Mouse (Mus musculus) activated CD4-positive, CD25-positive, alpha-beta regulatory T cell, adult 4 months (primary cell): ENCODE measurements around the gene Entpd7. TPM values are rescaled to one million over a fixed set of nuclear protein-coding genes. Genes with fewer than 3 reads are reported as not detected.

Experiments
- ATAC-seq: one replicate; pipeline ENCODE4 v1.8.0; 2017
- polyA plus RNA-seq, 2 experiments: library from polyadenylated mRNA; unstranded; fragments of 100-300 nt; shearing (Covaris generic); gene quantifications; one replicate each; pipeline ENCODE4 v1.2.1; 2017

Entpd7 gene
- polyA plus RNA-seq, 2 experiments from 2014 or later: 8.0 TPM

GRCm38 (mm10) chr19:43724821-43725220 is 35.3 kb downstream of the Entpd7 start:
- no peak for ATAC-seq

DNA sequence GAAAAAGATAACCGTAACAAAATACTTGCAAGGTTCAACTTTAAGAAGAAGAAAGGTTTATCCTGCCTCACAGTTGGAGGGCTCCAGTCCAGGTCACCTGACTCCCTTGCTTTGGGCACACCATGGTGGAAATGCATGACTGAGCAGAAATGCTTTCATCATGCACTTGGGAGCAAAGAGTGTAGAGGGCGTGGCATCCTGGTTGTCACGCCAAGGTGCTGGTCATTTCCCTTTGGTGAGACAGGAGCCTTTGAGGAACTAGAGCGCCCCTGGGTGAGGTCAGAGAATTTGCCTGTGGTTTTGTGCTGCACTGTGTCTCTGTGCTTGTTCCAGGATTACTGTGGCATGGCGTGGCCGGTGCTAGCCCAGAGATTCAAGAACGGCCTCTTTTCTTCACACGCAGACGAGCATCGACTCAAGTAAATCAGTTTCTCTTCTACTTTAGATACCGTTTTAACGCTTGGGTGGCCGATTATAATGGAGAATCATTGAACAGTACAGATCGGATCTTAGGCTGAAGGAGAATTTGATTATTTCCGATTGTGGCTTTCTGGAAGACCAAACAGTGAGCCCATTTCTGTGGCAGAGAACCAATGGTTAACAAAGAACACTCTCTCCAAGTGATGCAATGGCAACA is 37.2 kb downstream of the Entpd7 start:
- no peak for ATAC-seq

GRCm38 (mm10) chr19:43729296-43730036 is 40.0 kb downstream of the Entpd7 start:
- ATAC-seq: no peak

DNA sequence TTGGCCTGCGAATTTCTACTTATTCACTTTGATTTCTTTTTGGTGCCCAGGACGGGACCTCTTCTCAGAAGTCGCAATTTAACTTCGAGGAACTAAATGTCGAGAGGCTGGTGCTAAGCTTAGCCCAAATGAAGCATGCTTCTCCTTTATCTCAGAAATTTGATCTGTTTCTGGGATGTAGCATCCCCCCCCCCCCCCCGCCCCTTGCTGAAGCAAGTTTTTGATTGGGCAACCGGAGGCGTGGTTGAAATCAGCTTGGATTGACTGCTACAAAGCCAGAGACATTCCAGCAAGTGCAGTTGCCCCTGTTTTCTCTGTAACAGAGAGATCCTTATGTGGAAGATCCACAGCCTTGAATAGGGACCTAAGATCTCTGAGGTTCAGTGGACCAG is 40.6 kb downstream of the Entpd7 start:
- no peak for ATAC-seq

DNA sequence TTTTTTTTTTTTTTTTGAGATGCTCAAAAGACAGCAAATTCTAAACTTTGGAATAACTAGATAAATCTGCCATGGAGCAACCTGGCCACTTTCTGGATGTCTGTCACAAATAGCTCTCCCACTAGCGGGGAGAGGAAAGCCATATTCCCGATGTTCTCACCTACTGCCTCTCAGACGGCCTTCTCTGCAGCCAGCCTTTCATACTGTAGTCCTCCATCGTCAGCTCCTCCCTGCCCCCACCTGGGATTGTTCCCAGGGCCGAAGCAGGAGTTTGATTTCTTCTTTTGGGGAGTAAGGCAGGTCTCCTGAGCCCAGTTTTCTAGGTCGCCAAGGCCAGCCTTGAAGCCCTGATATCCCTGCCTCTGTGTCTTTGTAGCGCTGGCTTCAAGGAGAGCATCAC is 41.7 kb downstream of the Entpd7 start:
- ATAC-seq: no peak

GRCm38 (mm10) chr19:43738409-43738808 is 48.9 kb downstream of the Entpd7 start:
- no peak for ATAC-seq

- ATAC-seq: no peak
Observed at GRCm38 (mm10) chr19:43743401-43743800, 53.9 kb downstream of the Entpd7 start.

- ATAC-seq: no peak
Observed at GRCm38 (mm10) chr19:43745740-43746139, 56.3 kb downstream of the Entpd7 start.

GRCm38 (mm10) chr19:43747877-43748276 is 58.4 kb downstream of the Entpd7 start:
- no peak for ATAC-seq

DNA sequence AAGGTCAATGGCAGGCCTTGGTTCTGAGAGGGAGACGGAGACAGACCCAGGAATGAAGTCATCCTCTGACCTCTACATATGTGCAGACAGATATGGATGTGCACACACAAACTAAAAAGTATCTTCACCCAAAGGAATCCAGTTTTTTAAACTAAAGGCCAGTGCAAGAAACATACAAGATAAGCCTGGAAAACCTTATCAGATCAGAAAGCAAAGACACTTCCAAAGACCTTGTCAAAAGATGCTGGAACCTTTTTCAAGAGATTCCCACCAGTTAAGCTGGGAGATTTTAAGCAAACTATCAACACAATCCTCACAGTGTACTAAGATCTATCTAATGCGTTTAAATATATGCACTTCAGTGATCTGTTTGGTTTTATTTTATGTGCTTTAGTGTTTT is 60.5 kb downstream of the Entpd7 start:
- ATAC-seq: no peak

GRCm38 (mm10) chr19:43752489-43753225 is 63.2 kb downstream of the Entpd7 start, which contains the start of the genes Cutc and Cox15:
TSS of gene Cutc (plus strand) at chr19:43752996.
TSS of gene Cox15 (minus strand) at chr19:43753000.
- peak; percentile 83 for ATAC-seq

DNA sequence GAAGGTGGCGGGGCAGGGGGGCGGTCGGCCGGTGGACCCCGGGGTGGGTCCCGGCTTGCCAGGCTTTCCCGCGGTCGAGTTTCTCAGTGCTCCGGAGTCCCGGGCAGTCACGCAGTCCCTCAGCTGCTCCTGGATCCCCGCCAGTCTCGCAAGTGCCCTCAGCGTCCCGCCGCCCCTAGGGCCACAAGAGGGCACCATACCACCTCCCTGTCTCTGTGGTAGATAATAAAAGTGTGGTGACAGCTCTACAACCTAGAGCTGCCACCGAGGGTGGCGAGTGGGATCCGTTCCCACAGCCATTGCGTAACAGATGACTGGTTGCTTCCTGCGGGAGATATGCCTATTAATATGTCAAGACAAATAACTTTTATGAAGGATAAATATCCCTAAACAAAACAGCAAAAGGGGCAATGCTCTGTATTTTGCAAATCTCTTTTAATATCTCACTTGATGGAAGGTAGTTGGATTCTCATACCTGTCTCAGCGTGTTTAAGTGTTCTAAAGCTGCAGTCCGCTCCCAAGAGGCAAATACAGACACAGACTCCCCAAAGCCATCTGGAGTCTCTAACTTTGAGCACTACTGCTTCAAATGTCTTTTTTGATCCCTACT is 63.9 kb downstream of the Entpd7 start:
- ATAC-seq: peak; percentile 75

DNA sequence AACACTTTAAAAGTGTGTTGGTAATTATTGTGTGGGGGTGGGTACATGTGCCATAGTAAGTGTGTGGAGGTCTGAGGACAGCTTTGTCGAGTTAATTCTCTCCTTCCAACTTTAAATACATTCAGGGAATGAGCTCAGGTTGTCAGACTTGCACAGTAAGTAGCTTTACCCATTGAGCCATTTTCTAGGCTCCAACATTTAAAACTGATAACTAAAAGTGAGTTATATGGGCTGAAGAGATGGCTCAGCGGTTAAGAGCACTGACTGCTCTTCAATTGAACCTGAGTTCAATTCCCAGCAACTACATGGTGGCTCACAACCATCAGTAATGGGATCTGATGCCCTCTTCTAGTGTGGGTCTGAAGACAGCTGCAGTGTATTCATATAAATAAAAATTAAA is 64.8 kb downstream of the Entpd7 start:
- ATAC-seq: no peak

DNA sequence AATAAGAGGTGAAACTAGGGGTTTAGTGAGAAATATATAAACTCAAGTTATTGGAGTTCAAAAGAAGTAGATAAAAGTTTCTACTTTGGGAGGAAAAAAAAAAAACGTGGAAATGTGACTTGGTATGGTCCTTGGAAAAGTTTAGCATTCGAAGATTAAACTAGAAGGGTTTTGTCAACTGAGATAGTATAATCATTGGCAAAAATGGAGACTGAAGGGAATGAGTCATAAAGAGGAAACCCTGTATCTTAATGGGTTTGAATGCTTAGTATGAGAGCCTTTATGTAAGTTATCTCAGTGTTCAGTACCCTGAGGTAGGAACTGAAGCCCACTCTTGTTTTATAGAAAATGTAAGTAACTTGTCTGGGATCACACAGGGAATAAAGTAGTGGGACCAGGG is 65.4 kb downstream of the Entpd7 start:
- no peak for ATAC-seq

GRCm38 (mm10) chr19:43760504-43760903 is 71.0 kb downstream of the Entpd7 start:
- peak; percentile 57 for ATAC-seq

GRCm38 (mm10) chr19:43761543-43762256 is 72.2 kb downstream of the Entpd7 start:
- ATAC-seq: no peak

DNA sequence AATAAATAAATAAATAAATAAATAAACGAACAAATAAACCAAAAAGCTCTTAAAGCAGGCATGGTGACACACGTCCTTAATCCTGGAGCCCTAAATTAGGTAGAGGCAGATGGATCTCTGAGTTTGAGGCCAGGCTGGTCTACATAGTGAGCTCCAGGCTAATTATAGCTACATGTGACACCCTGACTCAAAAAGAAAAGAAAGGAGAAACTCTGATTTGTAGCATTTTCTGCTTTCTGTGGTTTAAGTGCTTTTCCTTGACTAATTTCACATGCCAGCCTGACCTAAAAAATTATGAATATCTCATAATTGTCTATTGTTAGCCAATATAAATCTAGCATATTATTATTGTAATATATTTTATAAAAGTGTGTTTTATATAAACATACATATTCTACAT is 72.9 kb downstream of the Entpd7 start:
- ATAC-seq: no peak

DNA sequence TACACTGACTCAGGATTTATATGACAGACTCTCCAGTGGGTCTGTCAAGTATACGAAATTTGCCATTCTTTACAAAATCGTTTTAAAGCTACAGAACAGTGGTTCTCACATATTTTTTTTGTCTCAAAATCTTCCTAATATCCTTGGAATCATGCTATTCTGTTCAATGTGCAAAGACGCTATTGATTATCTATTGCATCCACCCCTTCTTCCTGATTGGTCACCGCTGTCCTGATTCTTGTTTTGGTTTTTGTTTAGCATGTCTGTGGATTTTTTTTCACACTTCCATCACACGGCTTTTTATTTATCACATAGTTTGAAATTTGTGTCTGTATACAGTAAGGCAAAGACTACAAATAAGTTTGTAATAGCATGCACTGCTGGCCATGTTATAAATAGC is 77.0 kb downstream of the Entpd7 start:
- no peak for ATAC-seq

DNA sequence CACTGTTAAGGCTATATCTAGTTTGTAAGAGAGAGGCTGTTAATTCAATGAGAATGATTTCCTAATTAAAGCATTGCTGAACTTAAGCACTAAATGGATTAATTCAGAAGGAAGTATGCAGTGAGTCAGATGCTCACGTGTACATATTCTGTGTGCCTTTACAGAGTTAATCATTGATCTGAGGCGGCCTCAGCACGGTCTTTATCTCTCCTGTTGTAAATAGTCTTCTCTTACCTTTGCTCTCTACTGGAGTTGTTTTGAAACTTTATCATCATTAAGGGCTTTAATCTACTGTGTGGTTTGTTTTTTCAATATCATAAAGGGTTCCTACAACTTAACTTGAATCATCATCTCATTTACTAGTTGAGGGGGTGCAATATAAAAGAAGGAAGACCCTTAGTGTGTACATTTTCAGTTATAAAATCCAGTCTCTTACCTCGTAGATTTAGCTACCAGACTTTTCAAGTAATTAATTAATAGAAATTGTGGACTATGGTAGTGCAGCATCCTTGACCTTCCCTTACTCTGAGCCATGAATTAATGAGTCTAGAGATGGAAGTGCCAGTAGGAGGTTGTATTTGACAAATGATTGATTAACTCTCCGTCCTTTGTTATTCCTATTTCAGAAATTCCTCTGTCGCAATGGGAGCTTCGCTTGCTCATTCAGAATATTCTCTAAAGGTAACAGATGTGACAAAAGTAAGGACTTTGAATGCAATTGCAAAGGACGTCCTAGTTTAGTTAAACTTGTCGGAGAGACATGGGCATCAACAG is 78.3 kb downstream of the Entpd7 start:
- ATAC-seq: no peak

GRCm38 (mm10) chr19:43769366-43769960 is 80.0 kb downstream of the Entpd7 start:
- ATAC-seq: no peak

DNA sequence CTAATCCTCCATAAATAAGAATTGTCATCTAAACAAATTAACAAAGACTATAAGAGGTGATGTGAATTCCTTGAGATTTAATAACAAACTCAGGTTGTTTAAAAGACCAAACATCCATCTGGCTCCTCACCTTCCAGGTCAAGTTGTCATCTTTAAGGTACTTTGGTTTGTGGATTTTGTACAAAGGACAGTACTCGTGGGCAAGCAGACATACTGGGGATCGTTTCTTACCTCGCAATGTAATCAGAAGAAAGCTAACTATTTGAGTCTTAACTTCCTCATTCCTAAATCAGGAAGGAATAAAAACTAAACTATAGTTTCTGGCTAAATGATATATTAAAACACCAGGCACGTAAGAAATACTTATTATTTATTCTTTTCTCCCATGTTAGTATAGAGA is 81.1 kb downstream of the Entpd7 start:
- ATAC-seq: no peak
